31 mouse cellular contexts compared by ENCODE assay signal in genomic region chr7:140877364-140877763, GRCm38 (mm10). TPM values are rescaled to one million over a fixed set of nuclear protein-coding genes. Genes with fewer than 3 reads are reported as not detected.
DNase-seq lines count a peak whose midpoint lies in the region; ATAC-seq and TF ChIP-seq lines count a peak whose summit lies in the region.
"Had no signal": no experiment of that assay in that cellular context is flagged by ENCODE, and none has a peak within 500 bp of the region (broad histone marks: within the 10 kb centered on the region; RNA-seq: fewer than 3 reads in every experiment).

No protein-coding gene starts in this region.

- no peak for TF ChIP-seq CTCF in lung, adult 2 months (IDR thresholded peaks at IDR 0.05; ENCODE audit: insufficient read depth, low read length)

- TF ChIP-seq POLR2A in lung, adult 2 months (IDR thresholded peaks at IDR 0.05; ENCODE audit: borderline replicate concordance, extremely low read depth, low read depth, low read length): no peak

- DNase-seq in lung, postnatal 36 days: peak; percentile 55
- no peak for DNase-seq in lung, adult 2 months
- peak; percentile 41 for DNase-seq in c-Kit-positive CD71-negative TER-119-negative erythroid progenitor cells, embryonic 14.5 days (ENCODE audit: low read depth)
- DNase-seq in kidney, postnatal 36 days: no peak
- no peak for DNase-seq in gastrocnemius, adult 8-10 months (ENCODE audit: low spot score in 2 of 2)
- DNase-seq in gastrocnemius, postnatal 10 days: no peak
- DNase-seq: adrenal gland, postnatal 36 days; cerebellum, adult 18-20 months; cerebellum, postnatal 14 days; gastrocnemius, adult 2 months; heart, adult 11 months; heart, postnatal 10 days; kidney, adult 9 months; liver, embryonic 13.5 days; midbrain, embryonic 14.5 days; right cerebral cortex, postnatal 4 days; thymus, adult 2 months; thymus, postnatal 4 days had no signal

- H3K4me1 ChIP-seq in lung, adult 2 months (ENCODE audit: control insufficient read depth, insufficient read depth, low read length): peaks cover 3% of the 10 kb centered on the region

- no peak overlapping the region for H3K4me3 ChIP-seq in lung, adult 2 months (replicated peaks; ENCODE audit: extremely low read depth, low read depth, low read length)
- H3K4me3 ChIP-seq: embryonic facial prominence, embryonic 13.5 days; forebrain, embryonic 13.5 days; gastrocnemius, adult 2 months; heart, embryonic 12.5 days; liver, embryonic 13.5 days; lung, embryonic 15.5 days; myocyte; neural tube, embryonic 13.5 days had no signal

- ATAC-seq in megakaryocyte progenitor cell, adult 5-6 weeks (replicated peaks; ENCODE audit: poor library complexity): peak; percentile 33
- ATAC-seq: forebrain, embryonic 13.5 days; hindbrain, postnatal 0 days; intestine, embryonic 16.5 days had no signal

- WGBS in lung, adult 2 months: 79% methylated on average over 6 of the region's 6 CpGs

RNA-seq across cellular contexts. Expression of gene Psmd13, which starts 4.4 kb away (rescaled TPM):
- polyA plus RNA-seq in lung, adult 2 months (2012; rRNA removed): 48.8 and 70.4 TPM in 2 replicates
- total RNA-seq in megakaryocyte progenitor cell, adult 5-6 weeks (2015): 85.9 and 103 TPM in 2 replicates
- 197 and 208 TPM in 2 replicates for total RNA-seq in megakaryocyte progenitor cell, adult 5-6 weeks (2017)
- 10 to 100 TPM; 85.3 to 96.3 (median 89.9) TPM for total RNA-seq in gastrocnemius, adult 8-10 months (2022)
- total RNA-seq in gastrocnemius, postnatal 10 days (2021): 100 to 1,000 TPM; 104 to 105 TPM

RNA-seq across cellular contexts. Expression of gene Sirt3, which starts 4.7 kb away (rescaled TPM):
- polyA plus RNA-seq in lung, adult 2 months (2012; rRNA removed): 21.1 and 27.0 TPM in 2 replicates
- 22.9 and 23.0 TPM in 2 replicates for total RNA-seq in megakaryocyte progenitor cell, adult 5-6 weeks (2015)
- total RNA-seq in megakaryocyte progenitor cell, adult 5-6 weeks (2017): 30.0 and 31.9 TPM in 2 replicates
- total RNA-seq in gastrocnemius, adult 8-10 months (2022): 10 to 100 TPM; 18.7 to 23.2 (median 22.2) TPM
- total RNA-seq in gastrocnemius, postnatal 10 days (2021): 10 to 100 TPM; 16.3 to 19.1 TPM

RNA-seq across cellular contexts. Expression of gene Bet1l, which starts 20.0 kb away (rescaled TPM):
- polyA plus RNA-seq in lung, adult 2 months (2012; rRNA removed): 25.5 and 30.5 TPM in 2 replicates
- total RNA-seq in megakaryocyte progenitor cell, adult 5-6 weeks (2015): 9.9 and 12.3 TPM in 2 replicates
- total RNA-seq in megakaryocyte progenitor cell, adult 5-6 weeks (2017): 21.8 and 24.6 TPM in 2 replicates
- 1 to 10 TPM; 6.5 to 7.7 (median 6.8) TPM for total RNA-seq in gastrocnemius, adult 8-10 months (2022)
- total RNA-seq in gastrocnemius, postnatal 10 days (2021): 10 to 100 TPM; 12.3 to 13.6 TPM

RNA-seq across cellular contexts. Expression of gene Ric8a, which starts 20.6 kb away (rescaled TPM):
- 112 and 138 TPM in 2 replicates for polyA plus RNA-seq in lung, adult 2 months (2012; rRNA removed)
- 26.0 and 38.2 TPM in 2 replicates for total RNA-seq in megakaryocyte progenitor cell, adult 5-6 weeks (2015)
- 24.4 and 27.3 TPM in 2 replicates for total RNA-seq in megakaryocyte progenitor cell, adult 5-6 weeks (2017)
- total RNA-seq in gastrocnemius, adult 8-10 months (2022): 10 to 100 TPM; 11.8 to 13.5 (median 13.1) TPM
- total RNA-seq in gastrocnemius, postnatal 10 days (2021): 10 to 100 TPM; 19.4 to 27.7 TPM

RNA-seq across cellular contexts. Expression of gene Gm45785, which starts 21.2 kb away (rescaled TPM):
- polyA plus RNA-seq in lung, adult 2 months (2012; rRNA removed): 2.2 TPM in 1 of 2 replicates, not detected in the other
- total RNA-seq in megakaryocyte progenitor cell, adult 5-6 weeks (2015): 0.35 TPM in 1 of 2 replicates, not detected in the other
- not detected in 2 replicates for total RNA-seq in megakaryocyte progenitor cell, adult 5-6 weeks (2017)
- total RNA-seq in gastrocnemius, adult 8-10 months (2022): not detected
- not detected for total RNA-seq in gastrocnemius, postnatal 10 days (2021)
- total RNA-seq: gastrocnemius, adult 2 months; heart, postnatal 10 days had no signal
- polyA plus RNA-seq: C2C12; embryonic facial prominence, embryonic 13.5 days; forebrain, embryonic 13.5 days; heart, embryonic 12.5 days; hindbrain, embryonic 11.5 days; hindbrain, postnatal 0 days; intestine, embryonic 16.5 days; limb, embryonic 14.5 days; liver, embryonic 13.5 days; lung, embryonic 15.5 days; midbrain, embryonic 14.5 days; myocyte; neural tube, embryonic 13.5 days; stomach, postnatal 0 days; thymus, adult 2 months had no signal

Comparison
In these comparisons a context has a peak if more than half of its experiments do, and no peak if none do; other contexts are left out.
1. DNase-seq: peak in lung, postnatal 36 days (single experiment) and c-Kit-positive CD71-negative TER-119-negative erythroid progenitor cells, embryonic 14.5 days (single experiment); none in lung, adult 2 months (single experiment), kidney, postnatal 36 days (0 of 2), gastrocnemius, adult 8-10 months (0 of 2) and gastrocnemius, postnatal 10 days (single experiment).